Comparison of ENCODE assay signal across 11 mouse cellular contexts in genomic region chr9:91350861-91351291, GRCm38 (mm10). TPM values are rescaled to one million over a fixed set of nuclear protein-coding genes. Genes with fewer than 3 reads are reported as not detected.
DNase-seq lines count a peak whose midpoint lies in the region; ATAC-seq and TF ChIP-seq lines count a peak whose summit lies in the region.
"Had no signal": no experiment of that assay in that cellular context is flagged by ENCODE, and none has a peak within 500 bp of the region (broad histone marks: within the 10 kb centered on the region; RNA-seq: fewer than 3 reads in every experiment).

No protein-coding gene starts in this region.

- 0 out of 2 replicates have a peak overlapping the region, but pooled peaks have one; percentile 18 for H3K4me2 ChIP-seq in embryonic facial prominence, embryonic 12.5 days (replicated peaks)
- H3K4me2 ChIP-seq in hindbrain, postnatal 0 days (ENCODE audit: low read depth, low read length): peak overlapping the region; percentile 55
- H3K4me2 ChIP-seq: lung, embryonic 14.5 days had no signal

- intact Hi-C loops in left cerebral cortex, adult 2 months (cut with DNase I): no loop called here

- peaks cover 7% of the 10 kb centered on the region; the same call in 1 of the 2 replicates for H3K4me1 ChIP-seq in embryonic facial prominence, embryonic 12.5 days
- H3K4me1 ChIP-seq in hindbrain, postnatal 0 days (ENCODE audit: insufficient read depth, low read length): no peaks in the 10 kb centered on the region
- peaks cover 7% of the 10 kb centered on the region for H3K4me1 ChIP-seq in olfactory bulb, adult 2 months (ENCODE audit: control insufficient read depth, insufficient read depth, low read length)

- H3K36me3 ChIP-seq in embryonic facial prominence, embryonic 12.5 days: no peaks in the 10 kb centered on the region
- H3K36me3 ChIP-seq in hindbrain, postnatal 0 days (ENCODE audit: insufficient read depth, low read length): no peaks in the 10 kb centered on the region

- no peak overlapping the region for H3K9ac ChIP-seq in embryonic facial prominence, embryonic 12.5 days
- H3K9ac ChIP-seq in hindbrain, postnatal 0 days (replicated peaks; ENCODE audit: low read length): peak overlapping the region; percentile 60
- H3K9ac ChIP-seq: lung, embryonic 14.5 days had no signal

- WGBS in embryonic facial prominence, embryonic 12.5 days: under 1% methylated on average over 14 of the region's 14 CpGs
- WGBS in hindbrain, postnatal 0 days: 4% methylated on average over 14 of the region's 14 CpGs
- 19% methylated on average over 14 of the region's 14 CpGs for WGBS in olfactory bulb, adult 2 months

- no peak for DNase-seq in left cerebral cortex, adult 2 months (ENCODE audit: extremely low spot score in 1 of 2, low spot score in 2 of 2)
- DNase-seq in left cerebral cortex, adult 18-20 months (ENCODE audit: low spot score in 2 of 2): no peak
- peak; percentile 85 for DNase-seq in hindbrain, postnatal 0 days (ENCODE audit: low spot score)
- DNase-seq in layer of hippocampus, adult 18-20 months (ENCODE audit: low spot score in 2 of 2): no peak
- no peak for DNase-seq in gastrocnemius, adult 8-10 months (ENCODE audit: low spot score in 2 of 2)
- DNase-seq in layer of hippocampus, adult 11-12 months (ENCODE audit: low spot score): no peak
- DNase-seq: adrenal gland, postnatal 25 days; lung, embryonic 14.5 days had no signal

- no peak for TF ChIP-seq CTCF in left cerebral cortex, adult 2 months (IDR thresholded peaks at IDR 0.05)
- TF ChIP-seq CTCF in hindbrain, postnatal 0 days (IDR thresholded peaks at IDR 0.05; ENCODE audit: low read depth): no peak
- TF ChIP-seq CTCF in olfactory bulb, adult 2 months (IDR thresholded peaks at IDR 0.05; ENCODE audit: insufficient read depth, low read depth, low read length): no peak

- ATAC-seq in embryonic facial prominence, embryonic 12.5 days (ENCODE audit: insufficient number of reproducible peaks, insufficient read depth, low FRiP score, low TSS enrichment): no peak
- ATAC-seq in hindbrain, postnatal 0 days: peak; percentile 79

- H3K4me3 ChIP-seq in left cerebral cortex, adult 2 months: no peak overlapping the region
- H3K4me3 ChIP-seq in embryonic facial prominence, embryonic 12.5 days: no peak overlapping the region
- H3K4me3 ChIP-seq in hindbrain, postnatal 0 days (ENCODE audit: low read length): peak overlapping the region; percentile 30
- H3K4me3 ChIP-seq in olfactory bulb, adult 2 months (ENCODE audit: insufficient read depth, low read depth, low read length): peak overlapping the region; percentile 23

- TF ChIP-seq POLR2A in olfactory bulb, adult 2 months (IDR thresholded peaks at IDR 0.05; ENCODE audit: insufficient read depth, low read depth, low read length): no peak

- peaks cover 66% of the 10 kb centered on the region for H3K27me3 ChIP-seq in embryonic facial prominence, embryonic 12.5 days
- no peaks in the 10 kb centered on the region for H3K27me3 ChIP-seq in hindbrain, postnatal 0 days (ENCODE audit: insufficient read depth, low read length)

- H3K9me3 ChIP-seq in embryonic facial prominence, embryonic 12.5 days: no peaks in the 10 kb centered on the region
- no peaks in the 10 kb centered on the region for H3K9me3 ChIP-seq in hindbrain, postnatal 0 days (ENCODE audit: low read length)

- H3K27ac ChIP-seq in left cerebral cortex, adult 2 months: peak overlapping the region; percentile 60; the same call in 1 of the 2 replicates
- H3K27ac ChIP-seq in embryonic facial prominence, embryonic 12.5 days: no peak overlapping the region
- H3K27ac ChIP-seq in hindbrain, postnatal 0 days: peak overlapping the region; percentile 87
- H3K27ac ChIP-seq in olfactory bulb, adult 2 months (ENCODE audit: insufficient read depth, low read depth, low read length): peak overlapping the region; percentile 73

RNA-seq across cellular contexts. Expression of gene Zic4, which starts 11.3 kb away (rescaled TPM):
- 1 to 10 TPM; 4.0 to 4.6 TPM for total RNA-seq in left cerebral cortex, adult 2 months (2021)
- 1 to 10 TPM; 3.5 to 4.4 TPM for total RNA-seq in left cerebral cortex, adult 18-20 months (2021)
- 5.6 and 6.0 TPM in 2 replicates for polyA plus RNA-seq in embryonic facial prominence, embryonic 12.5 days (2016; fragmentation: Nextera tagmentation; extraction: Ambion mirVana)
- 107 and 144 TPM in 2 replicates for total RNA-seq in hindbrain, postnatal 0 days (2014; rRNA removed)
- 51.0 and 58.2 TPM in 2 replicates for polyA plus RNA-seq in hindbrain, postnatal 0 days (2015; fragmentation: Nextera tagmentation; extraction: Ambion mirVana)
- not detected in 2 replicates for polyA plus RNA-seq in olfactory bulb, adult 2 months (2012; ENCODE audit: insufficient read depth, insufficient read length, low replicate concordance, missing spikeins)
- 1 to 10 TPM; 1.4 to 4.1 TPM for total RNA-seq in layer of hippocampus, adult 18-20 months (2021)
- total RNA-seq in gastrocnemius, adult 8-10 months (2022): under 1 TPM in 1 of 4 experiments, not detected in 3; 0.18 TPM
- total RNA-seq: adrenal gland, postnatal 25 days had no signal
- polyA plus RNA-seq: gonadal fat pad, adult 2 months; lung, embryonic 14.5 days had no signal

RNA-seq across cellular contexts. Expression of gene Zic1, which starts 14.7 kb away (rescaled TPM):
- 10 to 100 TPM; 15.8 to 16.0 TPM for total RNA-seq in left cerebral cortex, adult 2 months (2021)
- total RNA-seq in left cerebral cortex, adult 18-20 months (2021): 10 to 100 TPM; 10.7 to 14.3 TPM
- polyA plus RNA-seq in embryonic facial prominence, embryonic 12.5 days (2016; fragmentation: Nextera tagmentation; extraction: Ambion mirVana): 2.1 TPM in 2 replicates
- total RNA-seq in hindbrain, postnatal 0 days (2014; rRNA removed): 281 and 342 TPM in 2 replicates
- 19.7 and 21.5 TPM in 2 replicates for polyA plus RNA-seq in hindbrain, postnatal 0 days (2015; fragmentation: Nextera tagmentation; extraction: Ambion mirVana)
- polyA plus RNA-seq in olfactory bulb, adult 2 months (2012; ENCODE audit: insufficient read depth, insufficient read length, low replicate concordance, missing spikeins): not detected in 2 replicates
- 10 to 100 TPM; 10.1 to 10.3 TPM for total RNA-seq in layer of hippocampus, adult 18-20 months (2021)
- total RNA-seq in gastrocnemius, adult 8-10 months (2022): 1 to 10 TPM in 3 of 4 experiments, under 1 TPM in 1; 0.65 to 2.2 (median 1.4) TPM
- total RNA-seq: adrenal gland, postnatal 25 days had no signal
- polyA plus RNA-seq: gonadal fat pad, adult 2 months; lung, embryonic 14.5 days had no signal

Comparison
In these comparisons a context has a peak if more than half of its experiments do, and no peak if none do; other contexts are left out.
1. H3K4me3 ChIP-seq: peak in hindbrain, postnatal 0 days (single experiment) and olfactory bulb, adult 2 months (single experiment); none in left cerebral cortex, adult 2 months (single experiment) and embryonic facial prominence, embryonic 12.5 days (single experiment).
2. RNA of gene Zic4, which starts 11.3 kb away (total RNA-seq): 107 to 144 TPM in hindbrain, postnatal 0 days; 4.0 to 4.6 TPM in left cerebral cortex, adult 2 months, 3.5 to 4.4 TPM in left cerebral cortex, adult 18-20 months, 1.4 to 4.1 TPM in layer of hippocampus, adult 18-20 months and 0.18 TPM in gastrocnemius, adult 8-10 months; every median in the first group is over 10 times any median in the second.
3. RNA of gene Zic1, which starts 14.7 kb away (total RNA-seq): 281 to 342 TPM in hindbrain, postnatal 0 days; 15.8 to 16.0 TPM in left cerebral cortex, adult 2 months, 10.7 to 14.3 TPM in left cerebral cortex, adult 18-20 months, 10.1 to 10.3 TPM in layer of hippocampus, adult 18-20 months and 0.65 to 2.2 TPM in gastrocnemius, adult 8-10 months; every median in the first group is over 10 times any median in the second.